Mouse (Mus musculus) layer of hippocampus, adult 2 months (tissue): ENCODE measurements at regions not wholly inside any gene's neighbourhood (a gene's known extent, or its start where the extent isn't known, plus 50 kb on each side); places are given as distances from the start of the nearest gene placed in this dataset.
A peak's percentile ranks its signal among the peaks of the same experiment; 100 is the strongest.

ENCODE experiments used
- DNase-seq, 2 experiments: peaks; one replicate each; pipeline ENCODE4 v3.0.0; 2022; ENCODE audit warnings: low spot score in 2 of 2
- H3K27ac ChIP-seq: fragments of 200-600 bp; 2 replicates; pipeline ENCODE4 v1.8.1; 2022
- H3K4me3 ChIP-seq: fragments of 200-600 bp; 2 replicates; pipeline ENCODE4 v1.8.1; 2022; ENCODE audit warnings: mild to moderate bottlenecking
- CTCF ChIP-seq: fragments of 200-600 bp; conservative IDR thresholded peaks from 2 replicates; pipeline ENCODE4 v1.8.1; 2022; ENCODE audit warnings: antibody characterized with exemption, mild to moderate bottlenecking, moderate library complexity

GRCm38 (mm10) chr2:138123331-138123730, 133.0 kb upstream of the Btbd3 start:
- H3K4me3 ChIP-seq: no peak overlapping the region
- DNase-seq: no peak
- TF ChIP-seq CTCF: no peak
- H3K27ac ChIP-seq: no peak overlapping the region

DNA sequence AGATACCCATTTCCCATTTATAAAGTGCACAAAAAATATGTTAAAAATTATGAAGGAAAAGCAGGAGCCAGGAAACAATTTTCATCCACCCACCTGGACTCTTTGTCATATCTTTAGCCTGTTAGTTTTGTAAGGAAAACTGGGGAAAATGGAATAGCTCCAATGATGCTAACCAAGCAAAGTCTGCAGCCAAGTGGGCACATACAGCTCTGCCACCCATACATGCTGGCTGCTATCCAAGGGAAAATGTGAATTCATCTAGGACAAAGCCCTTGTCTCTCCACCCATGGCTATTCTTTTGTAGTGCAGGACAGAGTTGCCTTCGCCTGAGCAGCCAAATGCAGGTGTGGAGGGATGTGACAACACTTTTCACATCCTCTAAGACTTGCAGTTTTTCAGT, 135.5 kb upstream of the Btbd3 start:
- H3K27ac ChIP-seq: peak overlapping the region; percentile 56
- no peak overlapping the region for H3K4me3 ChIP-seq
- TF ChIP-seq CTCF: no peak
- no peak for DNase-seq

DNA sequence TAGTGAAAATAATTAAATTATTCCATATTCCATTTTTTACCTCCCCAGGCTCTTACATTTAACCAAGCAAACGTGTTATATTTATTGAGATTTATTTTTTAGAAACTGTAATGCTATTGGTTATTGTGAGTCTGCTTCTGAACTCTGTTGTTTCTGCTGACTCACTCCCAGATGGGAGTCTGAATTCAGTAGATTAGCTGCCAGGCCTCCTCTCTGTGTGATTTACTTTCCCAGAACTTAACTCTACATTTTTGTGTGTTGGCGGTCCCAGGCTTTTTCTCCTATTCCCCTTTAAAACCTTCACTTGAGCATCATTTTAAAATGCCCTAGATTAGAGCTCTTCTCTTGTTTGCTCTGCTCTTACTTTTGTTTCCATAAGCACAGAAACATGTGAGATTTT, 136.2 kb upstream of the Btbd3 start:
- no peak for TF ChIP-seq CTCF
- peak; percentile 15 to 41 for DNase-seq
- Histone ChIP-seq H3K27ac (peak overlapping the region; percentile 56), H3K4me3 (no peak overlapping the region)

- Histone ChIP-seq H3K4me3 (no peak overlapping the region), H3K27ac (peak overlapping the region; percentile 57; the same call in 1 of the 2 replicates)
- no peak for TF ChIP-seq CTCF
- peak in 1 of 2 experiments; percentile 33 for DNase-seq
Observed at GRCm38 (mm10) chr2:138099777-138100176, 156.6 kb upstream of the Btbd3 start.

DNA sequence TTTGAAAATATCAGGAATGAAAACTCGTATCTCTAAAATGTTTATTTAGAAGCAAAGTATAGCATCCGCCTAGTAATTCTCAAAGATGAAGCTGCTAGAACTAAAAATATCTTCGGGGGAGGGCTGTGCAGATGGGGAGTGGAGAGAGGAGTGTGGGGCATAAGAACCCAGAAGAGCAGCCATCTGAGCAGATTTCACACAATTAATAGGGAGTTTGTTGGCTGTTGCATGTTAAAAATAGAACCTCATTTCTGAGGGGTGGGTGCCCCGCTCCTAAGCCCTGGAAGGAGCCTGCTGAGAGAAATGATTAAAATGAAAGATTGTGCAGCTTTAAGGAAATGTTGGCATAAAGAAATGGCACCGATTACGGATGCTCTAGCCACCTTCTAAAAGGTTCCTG, 171.0 kb upstream of the Btbd3 start:
- DNase-seq: peak; percentile 36 to 66
- TF ChIP-seq CTCF: no peak
- Histone ChIP-seq H3K4me3 (peak overlapping the region; percentile 22; the same call in 1 of the 2 replicates), H3K27ac (peak overlapping the region; percentile 76)

GRCm38 (mm10) chr2:138084564-138085283, 171.6 kb upstream of the Btbd3 start:
- no peak for TF ChIP-seq CTCF
- H3K27ac ChIP-seq: peak overlapping the region; percentile 76
- H3K4me3 ChIP-seq: peak overlapping the region; percentile 22; the same call in 1 of the 2 replicates

DNA sequence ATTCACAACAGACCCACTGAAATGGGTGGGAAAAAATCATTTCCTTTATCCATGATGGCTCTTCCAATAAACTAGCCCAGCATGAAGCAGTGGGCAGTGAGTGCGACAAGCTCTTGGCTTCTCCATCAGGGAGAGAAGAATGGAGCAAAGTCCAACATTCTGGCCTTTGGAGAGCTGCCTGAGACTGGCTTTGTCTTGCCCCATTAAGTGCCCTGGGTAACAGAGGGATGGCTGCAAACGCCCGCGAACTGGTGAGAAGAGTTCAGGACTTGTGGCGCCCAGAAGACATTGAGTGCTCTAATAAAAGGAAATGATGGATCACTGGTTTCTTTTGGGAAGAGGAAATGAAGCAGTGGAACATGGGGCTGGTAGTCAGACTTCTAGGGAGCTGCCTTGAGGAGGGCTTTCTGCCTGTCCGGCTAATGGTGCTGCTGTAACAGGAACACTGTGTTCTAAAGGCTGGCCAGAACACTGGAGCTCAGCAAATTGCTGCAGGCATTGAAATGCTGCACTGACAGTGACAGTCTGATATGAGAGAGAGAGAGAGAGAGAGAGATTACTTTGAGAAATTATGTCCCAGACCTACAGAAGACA, 182.2 kb upstream of the Btbd3 start:
- Histone ChIP-seq H3K4me3 (no peak overlapping the region), H3K27ac (no peak overlapping the region)
- DNase-seq: peak in 1 of 2 experiments; percentile 10
- TF ChIP-seq CTCF: no peak

More at GRCm38 (mm10) chr2:138084564-138085283, 171.6 kb upstream of the Btbd3 start:
- DNase-seq: no peak

- no peak overlapping the region for H3K4me3 ChIP-seq
- H3K27ac ChIP-seq: no peak overlapping the region
- TF ChIP-seq CTCF: no peak
- no peak for DNase-seq
Observed at GRCm38 (mm10) chr2:138072165-138072728, 184.1 kb upstream of the Btbd3 start.

DNA sequence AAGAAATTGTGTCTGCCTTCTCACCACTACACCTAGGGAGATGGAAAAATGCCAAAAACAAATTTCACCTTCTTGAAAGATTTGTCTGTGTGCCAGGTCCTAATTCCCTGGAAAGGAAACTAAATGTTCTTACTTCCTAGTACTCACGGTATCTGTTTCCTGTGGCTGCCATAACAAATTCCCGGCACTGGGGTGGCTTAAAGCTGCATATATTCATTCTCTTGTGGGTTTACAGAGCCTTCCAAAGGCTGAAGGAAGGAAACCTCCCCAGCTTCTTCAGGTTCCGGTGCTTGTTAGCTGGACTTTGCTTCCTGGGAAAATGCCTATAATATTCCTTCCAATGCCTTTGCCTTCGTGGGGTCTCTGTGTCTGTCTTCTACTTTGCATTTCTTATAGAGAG, 203.3 kb upstream of the Btbd3 start:
- Histone ChIP-seq H3K4me3 (no peak overlapping the region), H3K27ac (no peak overlapping the region)
- DNase-seq: no peak
- TF ChIP-seq CTCF: no peak

- Histone ChIP-seq H3K4me3 (peak overlapping the region; percentile 45), H3K27ac (peak overlapping the region; percentile 87)
- TF ChIP-seq CTCF: no peak
- peak; percentile 13 to 27 for DNase-seq
Observed at GRCm38 (mm10) chr2:138048341-138048740, 208.0 kb upstream of the Btbd3 start.

- no peak for TF ChIP-seq CTCF
- peak in 1 of 2 experiments; percentile 45 for DNase-seq
- H3K4me3 ChIP-seq: peak overlapping the region; percentile 45
- H3K27ac ChIP-seq: peak overlapping the region; percentile 87
Observed at GRCm38 (mm10) chr2:138047781-138048201, 208.6 kb upstream of the Btbd3 start.

DNA sequence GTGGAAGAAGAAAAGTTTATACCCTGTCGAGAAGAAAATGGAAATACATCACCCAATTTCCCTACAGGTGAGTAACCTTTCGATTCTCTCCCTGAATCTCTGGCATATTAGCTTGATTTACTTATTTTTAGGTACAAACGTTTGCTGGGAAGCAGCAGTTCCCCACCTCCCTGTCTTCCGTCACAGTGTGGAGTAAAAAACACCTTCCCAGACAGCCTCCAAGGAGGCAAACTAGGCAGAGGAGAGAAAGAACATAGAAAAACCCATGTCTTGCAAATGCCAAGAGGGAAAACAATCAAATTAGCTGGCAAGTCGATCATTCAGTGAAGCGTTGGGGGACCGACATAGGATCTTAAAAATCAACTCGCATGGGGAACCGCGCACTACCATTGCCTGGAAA, 209.0 kb upstream of the Btbd3 start:
- no peak for TF ChIP-seq CTCF
- Histone ChIP-seq H3K4me3 (peak overlapping the region; percentile 45; the same call in 1 of the 2 replicates), H3K27ac (peak overlapping the region; percentile 87)
- no peak for DNase-seq

- DNase-seq: no peak
- TF ChIP-seq CTCF: no peak
- Histone ChIP-seq H3K4me3 (no peak overlapping the region), H3K27ac (peak overlapping the region; percentile 87; the same call in 1 of the 2 replicates)
Observed at GRCm38 (mm10) chr2:138046918-138047317, 209.4 kb upstream of the Btbd3 start.
